Mouse (Mus musculus): Measurements from ENCODE around the gene Gm6268.

Gene Gm6268

DNA sequence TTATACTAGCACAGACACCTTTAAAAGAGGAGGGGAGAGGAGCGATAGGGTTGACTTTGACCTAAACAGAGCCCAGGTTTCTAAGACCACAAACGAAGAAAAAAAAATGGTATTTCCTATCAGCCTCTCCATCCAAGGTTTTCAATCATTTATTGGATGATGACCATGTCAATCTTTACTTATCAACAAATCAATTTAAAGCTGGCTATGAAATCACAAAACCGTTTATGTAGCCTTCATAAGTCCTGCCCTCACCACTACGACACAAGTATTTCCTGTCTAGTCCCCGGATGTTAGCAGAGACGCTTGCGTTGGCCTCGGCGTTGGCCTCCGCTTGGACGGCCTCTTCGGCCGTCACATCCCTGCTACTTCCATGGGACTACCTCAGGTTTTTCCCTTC, at the start of gene Gm6268:
Gene Gm6268, plus strand, starts transcription at position 301 of the 400 bp plus-strand sequence.
- no peak for DNase-seq (ENCODE audit: low spot score in 2 of 2)

GRCm38 (mm10) chrX:36352446-36352845, 48.6 kb upstream of the Gm6268 start:
- DNase-seq (ENCODE audit: low spot score in 2 of 2) = peak in 1 of 2 experiments; percentile 3

GRCm38 (mm10) chrX:36385340-36385739, 15.7 kb upstream of the Gm6268 start:
- DNase-seq (ENCODE audit: low spot score in 2 of 2) = no peak

- DNase-seq (ENCODE audit: low spot score in 2 of 2) = no peak
Observed at GRCm38 (mm10) chrX:36389971-36390370, 11.1 kb upstream of the Gm6268 start.

DNA sequence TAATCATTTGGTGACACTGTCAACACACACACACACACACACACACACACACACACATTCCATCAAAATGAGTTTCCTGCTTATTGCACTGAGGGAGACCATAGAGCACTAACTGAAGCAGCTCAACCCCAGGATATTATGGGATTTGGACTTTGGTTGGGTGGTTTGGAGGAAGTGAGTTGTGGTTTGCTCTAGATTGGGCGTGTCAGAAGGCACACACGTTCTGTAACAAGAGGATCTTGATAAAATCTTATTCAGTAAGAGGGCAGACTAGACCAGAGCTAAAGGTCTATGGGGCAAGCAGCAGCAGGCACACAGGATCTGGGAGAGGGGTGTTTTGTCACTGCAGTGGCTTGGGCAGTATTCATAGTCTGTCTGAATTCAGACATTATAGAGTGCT, 10.6 kb upstream of the Gm6268 start:
- DNase-seq (ENCODE audit: low spot score in 2 of 2) = no peak

DNA sequence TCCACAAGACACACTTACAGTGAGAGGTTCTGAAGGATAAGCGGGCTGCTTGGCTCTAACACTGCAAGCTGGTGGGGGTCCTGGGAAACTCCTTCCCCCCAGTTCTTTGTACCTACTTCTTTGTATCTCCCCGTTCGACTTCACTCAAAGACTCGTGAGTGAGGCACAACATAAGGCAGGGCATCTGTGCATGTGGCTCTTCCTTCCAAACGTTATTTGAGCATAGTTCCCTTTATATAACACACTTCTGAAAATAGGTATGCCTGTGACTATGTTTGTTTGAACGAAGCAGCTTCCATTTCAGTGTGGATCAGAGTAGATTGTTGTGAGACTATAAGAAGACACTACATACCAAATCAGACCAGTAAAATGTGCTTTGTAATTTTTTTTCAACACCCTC, 8.4 kb upstream of the Gm6268 start:
- no peak for DNase-seq (ENCODE audit: low spot score in 2 of 2)

DNA sequence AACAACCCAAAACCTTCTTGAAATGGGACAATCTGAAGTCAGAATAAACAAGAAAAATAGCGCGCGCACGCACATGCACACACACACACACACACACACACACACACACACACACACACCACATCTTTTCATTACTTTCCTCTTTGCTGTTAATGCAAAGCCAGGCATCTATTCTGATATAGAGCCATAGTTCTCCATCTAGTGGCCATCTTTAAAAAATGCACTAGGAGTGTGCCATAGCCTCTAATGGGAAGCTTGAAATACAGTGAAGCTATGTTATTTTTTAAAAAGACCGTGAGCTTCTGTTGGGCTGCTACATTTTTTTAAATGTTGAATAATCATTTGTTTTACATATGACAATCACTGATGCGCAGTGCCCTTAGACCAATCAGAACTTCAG, 7.8 kb upstream of the Gm6268 start:
- DNase-seq (ENCODE audit: low spot score in 2 of 2) = no peak

DNA sequence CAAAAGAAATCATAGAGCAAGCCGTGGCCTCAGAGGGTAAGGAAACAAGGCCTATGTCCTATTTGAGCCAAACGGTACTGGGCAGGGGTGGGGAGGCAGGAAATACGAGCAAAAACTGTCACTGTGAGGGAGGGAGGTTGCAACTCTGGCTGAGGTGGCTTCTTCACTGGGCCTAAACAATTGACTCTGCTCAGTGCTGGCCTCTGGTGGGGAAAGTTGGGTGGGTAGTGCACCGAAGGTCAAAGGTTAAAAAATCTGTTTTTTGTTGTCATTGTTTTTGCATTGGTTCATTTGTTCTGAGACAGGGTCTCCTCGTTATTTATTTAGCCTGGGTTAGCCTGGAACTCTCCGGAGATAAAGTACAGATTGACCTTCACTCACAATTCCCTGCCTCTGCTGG, 1.2 kb downstream of the Gm6268 start:
- no peak for DNase-seq (ENCODE audit: low spot score in 2 of 2)

GRCm38 (mm10) chrX:36419153-36419552, 18.1 kb downstream of the Gm6268 start:
- peak in 1 of 2 experiments; percentile 28 for DNase-seq (ENCODE audit: low spot score in 2 of 2)

- DNase-seq (ENCODE audit: low spot score in 2 of 2) = no peak
Observed at GRCm38 (mm10) chrX:36434993-36435392, 33.9 kb downstream of the Gm6268 start.

- no peak for DNase-seq (ENCODE audit: low spot score in 2 of 2)
Observed at GRCm38 (mm10) chrX:36437932-36438331, 36.9 kb downstream of the Gm6268 start.

Measured in urinary bladder, postnatal 36 days (tissue).